Mouse (Mus musculus) CH12F3 (cell line): ENCODE data around the gene Tnnt2.

ENCODE experiments used
- in situ Hi-C: fragments of 300-500 bp; cut with MboI; formaldehyde crosslinking; loops from 2 replicates; pipeline ENCODE4 v1.14.3; 2020; ENCODE audit warnings: low sequenced_read_pairs

Tnnt2 gene

GRCm38 (mm10) chr1:135854591-135855343, 18.6 kb downstream of the Tnnt2 start:
- in situ Hi-C loops = no loop called here

- in situ Hi-C loops = no loop called here
Observed at GRCm38 (mm10) chr1:135855344-135855687, 19.2 kb downstream of the Tnnt2 start.

GRCm38 (mm10) chr1:135856070-135856469, 19.9 kb downstream of the Tnnt2 start:
- in situ Hi-C loops = no loop called here

- in situ Hi-C loops = no loop called here
Observed at GRCm38 (mm10) chr1:135857137-135857775, 21.1 kb downstream of the Tnnt2 start.

- in situ Hi-C loops = no loop called here
Observed at GRCm38 (mm10) chr1:135858533-135858932, 22.4 kb downstream of the Tnnt2 start.

- in situ Hi-C loops = no loop called here
Observed at GRCm38 (mm10) chr1:135861091-135861490, 24.9 kb downstream of the Tnnt2 start.

GRCm38 (mm10) chr1:135861980-135862552, 25.9 kb downstream of the Tnnt2 start:
- in situ Hi-C loops = no loop called here

- in situ Hi-C loops = no loop called here
Observed at GRCm38 (mm10) chr1:135862561-135862960, 26.4 kb downstream of the Tnnt2 start.

- in situ Hi-C loops = no loop called here
Observed at GRCm38 (mm10) chr1:135863786-135864335, 27.7 kb downstream of the Tnnt2 start.

- in situ Hi-C loops = loop anchor here (5.0 kb wide), 1 partner anchor 82 kb away; no protein-coding TSS in a partner anchor
Observed at GRCm38 (mm10) chr1:135864830-135865229, 28.7 kb downstream of the Tnnt2 start.

- in situ Hi-C loops = loop anchor here (5.0 kb wide), 1 partner anchor 82 kb away; no protein-coding TSS in a partner anchor
Observed at GRCm38 (mm10) chr1:135865518-135866194, 29.5 kb downstream of the Tnnt2 start.

- in situ Hi-C loops = loop anchor here (5.0 kb wide), 1 partner anchor 79 kb away; no protein-coding TSS in a partner anchor
Observed at GRCm38 (mm10) chr1:135868570-135868969, 32.4 kb downstream of the Tnnt2 start.

- in situ Hi-C loops = no loop called here
Observed at GRCm38 (mm10) chr1:135872991-135873390, 36.8 kb downstream of the Tnnt2 start.

- in situ Hi-C loops = no loop called here
Observed at GRCm38 (mm10) chr1:135877248-135877647, 41.1 kb downstream of the Tnnt2 start.

- in situ Hi-C loops = no loop called here
Observed at GRCm38 (mm10) chr1:135882385-135883109, 46.4 kb downstream of the Tnnt2 start.

GRCm38 (mm10) chr1:135889461-135890185, 53.5 kb downstream of the Tnnt2 start:
- in situ Hi-C loops = no loop called here

GRCm38 (mm10) chr1:135891424-135892216, 55.5 kb downstream of the Tnnt2 start:
- in situ Hi-C loops = no loop called here

GRCm38 (mm10) chr1:135892233-135892632, 56.1 kb downstream of the Tnnt2 start:
- in situ Hi-C loops = no loop called here

- in situ Hi-C loops = no loop called here
Observed at GRCm38 (mm10) chr1:135892764-135893163, 56.6 kb downstream of the Tnnt2 start.
